Mouse (Mus musculus) E14TG2a.4 (cell line): ENCODE data around the gene Coro6.

ENCODE experiments used
- H3K27me3 ChIP-seq: 2 replicates; pipeline ENCODE4 v1.6.1; 2014; ENCODE audit warnings: low read length, control low read depth; ENCODE audit not compliant: insufficient read depth
- H3K36me3 ChIP-seq: 2 replicates; pipeline ENCODE4 v1.6.1; 2014; ENCODE audit warnings: low read length, control low read depth; ENCODE audit not compliant: insufficient read depth
- H3K4me1 ChIP-seq: replicated peaks from 2 replicates; pipeline ENCODE4 v1.6.1; 2014; ENCODE audit warnings: low read depth, low read length, control low read depth
- H3K4me3 ChIP-seq: replicated peaks from 2 replicates; pipeline ENCODE4 v1.5.1; 2014; ENCODE audit warnings: mild to moderate bottlenecking, low read length
- H3K9me3 ChIP-seq: 2 replicates; pipeline ENCODE4 v1.6.1; 2014; ENCODE audit warnings: low read length, control low read depth
- CTCF ChIP-seq: conservative IDR thresholded peaks from 2 replicates; pipeline ENCODE4 v1.5.1; 2014; ENCODE audit warnings: low read length
- NANOG ChIP-seq: IDR thresholded peaks from 2 replicates; pipeline ENCODE4 v1.6.1; 2014; ENCODE audit warnings: borderline replicate concordance, low read length, mixed read lengths
- POU5F1 ChIP-seq: IDR thresholded peaks from 2 replicates; pipeline ENCODE4 v1.6.1; 2014; ENCODE audit warnings: low read length, borderline replicate concordance

Gene Coro6

DNA sequence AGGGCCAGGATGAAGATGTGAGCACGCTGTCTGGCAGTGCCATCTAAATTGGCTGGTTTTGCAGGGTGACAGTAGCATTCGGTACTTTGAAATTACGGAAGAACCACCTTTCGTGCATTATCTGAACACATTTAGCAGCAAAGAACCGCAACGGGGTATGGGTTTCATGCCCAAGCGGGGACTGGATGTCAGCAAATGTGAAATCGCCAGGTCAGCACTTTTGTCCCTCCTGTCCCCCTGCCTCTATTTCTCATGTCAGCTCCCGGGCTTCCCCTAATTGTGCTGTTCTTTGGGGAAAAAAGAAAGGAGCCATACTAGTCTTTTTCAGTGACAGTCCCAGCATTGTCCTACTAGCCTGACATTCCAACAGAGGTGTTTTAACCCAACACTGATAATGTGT lies 6.2 kb downstream of the Coro6 start:
- H3K27me3 ChIP-seq = peaks cover 99% of the 10 kb centered on the region
- H3K9me3 ChIP-seq = no peaks in the 10 kb centered on the region
- no peaks in the 10 kb centered on the region for H3K36me3 ChIP-seq
- peaks cover 80% of the 10 kb centered on the region for H3K4me1 ChIP-seq
- H3K4me3 ChIP-seq = no peak overlapping the region
- no peak for TF ChIP-seq NANOG

DNA sequence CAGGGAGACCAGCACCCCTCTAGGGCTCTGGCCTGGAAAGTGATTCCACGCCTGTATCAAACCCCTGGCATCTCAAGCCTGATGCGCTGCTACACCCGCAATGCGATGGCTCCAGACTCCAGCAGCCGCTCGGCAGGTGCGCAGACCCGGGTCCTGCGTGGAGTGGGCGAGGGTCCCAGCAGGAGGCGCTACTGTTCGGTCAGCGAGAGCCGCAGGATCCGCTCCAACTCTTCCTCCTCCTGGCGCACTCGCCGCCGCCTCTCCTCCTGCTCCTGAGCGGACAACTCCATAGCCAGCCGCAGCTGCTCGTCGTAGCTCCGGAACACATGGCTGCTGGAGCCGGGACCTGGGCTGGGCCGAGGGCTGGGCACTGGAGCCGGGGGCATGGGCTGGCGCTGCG lies 9.2 kb downstream of the Coro6 start:
- Histone ChIP-seq H3K4me1 (peaks cover 58% of the 10 kb centered on the region), H3K27me3 (peaks cover 87% of the 10 kb centered on the region), H3K9me3 (no peaks in the 10 kb centered on the region), H3K36me3 (0 out of 2 replicates have a peak, but pooled peaks cover 6% of the 10 kb centered on the region), H3K4me3 (peak overlapping the region; percentile 72)
- TF ChIP-seq CTCF (no peak; the same call in 1 of the 2 replicates), POU5F1 (no peak), NANOG (no peak)

DNA sequence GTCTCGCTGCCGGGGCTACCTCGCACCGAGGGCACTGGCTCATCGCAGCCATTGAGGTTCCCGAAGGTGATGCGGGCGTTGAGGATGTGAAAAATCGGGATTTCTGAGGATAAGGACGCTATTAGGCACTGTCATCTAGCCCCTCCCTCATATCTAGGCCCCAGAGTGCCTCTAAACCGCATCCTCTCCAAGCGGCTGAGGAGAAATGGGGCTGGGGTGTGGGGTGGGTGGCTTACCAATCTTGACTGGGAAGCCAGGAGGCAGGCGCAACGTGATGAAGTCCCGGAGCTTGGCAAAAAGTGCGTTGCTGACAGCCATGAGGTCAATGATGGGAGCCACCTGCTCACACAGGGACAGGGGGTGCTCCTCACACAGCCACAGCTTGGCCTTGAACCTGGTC lies 10.6 kb downstream of the Coro6 start:
- Histone ChIP-seq H3K36me3 (0 out of 2 replicates have a peak, but pooled peaks cover 6% of the 10 kb centered on the region), H3K9me3 (no peaks in the 10 kb centered on the region), H3K4me1 (peaks cover 48% of the 10 kb centered on the region), H3K4me3 (no peak overlapping the region), H3K27me3 (peaks cover 80% of the 10 kb centered on the region)
- no peak for TF ChIP-seq CTCF

DNA sequence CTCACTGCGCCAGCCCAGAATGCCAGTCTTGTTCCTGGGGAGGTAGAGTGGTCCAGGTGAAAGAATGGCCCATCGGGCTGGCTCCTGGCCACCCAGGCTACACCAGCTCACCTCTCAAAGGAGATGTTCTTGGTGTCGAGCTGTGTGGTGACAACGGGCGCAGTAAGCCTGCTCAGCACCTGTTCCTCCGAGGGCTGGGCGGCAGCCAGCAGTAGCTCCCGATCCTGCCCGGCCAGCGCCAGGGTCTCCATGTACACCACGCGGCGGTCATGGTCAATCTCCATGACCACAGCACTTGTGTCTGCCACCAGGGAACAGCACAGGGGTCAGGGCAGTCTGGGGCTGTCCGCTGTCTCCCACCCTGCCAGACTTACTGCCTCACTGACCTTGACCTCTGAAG lies 14.0 kb downstream of the Coro6 start:
- no peak for TF ChIP-seq POU5F1
- TF ChIP-seq CTCF = no peak
- TF ChIP-seq NANOG = no peak; the same call in 1 of the 2 replicates
- H3K27me3 ChIP-seq = peaks cover 46% of the 10 kb centered on the region

DNA sequence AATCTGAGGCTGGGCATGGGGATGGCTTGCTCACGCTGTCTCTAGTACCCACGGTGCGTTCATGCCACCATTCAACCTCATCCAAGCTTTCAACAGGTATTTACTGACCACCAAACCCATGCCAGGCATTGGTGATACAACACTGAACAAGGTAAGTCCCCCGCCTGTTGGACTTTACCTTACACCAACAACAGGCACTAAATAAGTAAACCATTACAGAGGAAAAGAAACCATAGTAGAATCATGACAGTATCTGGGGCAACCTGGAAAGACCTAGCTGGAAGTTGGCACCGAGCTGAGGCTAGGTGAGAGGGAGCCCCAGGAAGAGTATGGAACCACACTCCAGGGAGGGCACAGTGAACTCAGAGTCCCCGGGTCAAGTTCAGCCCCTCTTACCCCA lies 14.7 kb downstream of the Coro6 start:
- no peak for TF ChIP-seq NANOG
- TF ChIP-seq POU5F1 = no peak
- no peak for TF ChIP-seq CTCF
- Histone ChIP-seq H3K4me3 (no peak overlapping the region), H3K4me1 (peaks cover 22% of the 10 kb centered on the region), H3K9me3 (no peaks in the 10 kb centered on the region), H3K27me3 (peaks cover 39% of the 10 kb centered on the region), H3K36me3 (0 out of 2 replicates have a peak, but pooled peaks cover 6% of the 10 kb centered on the region)

More for the DNA sequence above, 14.0 kb downstream of the Coro6 start:
- Histone ChIP-seq H3K4me3 (0 out of 2 replicates have a peak overlapping the region, but pooled peaks have one; percentile 8), H3K36me3 (0 out of 2 replicates have a peak, but pooled peaks cover 6% of the 10 kb centered on the region), H3K9me3 (no peaks in the 10 kb centered on the region), H3K4me1 (peaks cover 28% of the 10 kb centered on the region)

DNA sequence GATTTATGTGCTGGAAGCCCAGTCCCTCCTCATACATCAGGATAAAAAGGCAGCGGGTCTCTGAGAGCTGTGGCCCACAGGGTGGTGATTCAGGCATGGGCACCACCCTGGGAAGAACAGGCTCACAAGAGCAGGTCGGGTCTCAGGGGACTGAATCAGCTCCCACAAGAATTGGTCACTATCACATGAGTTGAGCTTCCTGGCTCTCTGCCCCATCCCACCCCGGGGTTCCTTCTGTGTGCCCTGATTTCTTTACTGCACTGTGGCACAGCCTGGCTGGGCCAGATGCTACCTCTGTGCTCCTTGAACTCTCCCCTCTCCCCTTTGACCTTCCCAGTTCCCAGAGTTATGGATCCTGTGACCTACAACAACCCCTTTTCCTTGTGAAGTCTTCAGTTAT lies 20.8 kb downstream of the Coro6 start:
- no peak for TF ChIP-seq CTCF
- TF ChIP-seq NANOG = no peak
- TF ChIP-seq POU5F1 = no peak
- Histone ChIP-seq H3K4me1 (peaks cover 34% of the 10 kb centered on the region), H3K36me3 (no peaks in the 10 kb centered on the region), H3K27me3 (peaks cover 16% of the 10 kb centered on the region), H3K4me3 (no peak overlapping the region), H3K9me3 (no peaks in the 10 kb centered on the region)

DNA sequence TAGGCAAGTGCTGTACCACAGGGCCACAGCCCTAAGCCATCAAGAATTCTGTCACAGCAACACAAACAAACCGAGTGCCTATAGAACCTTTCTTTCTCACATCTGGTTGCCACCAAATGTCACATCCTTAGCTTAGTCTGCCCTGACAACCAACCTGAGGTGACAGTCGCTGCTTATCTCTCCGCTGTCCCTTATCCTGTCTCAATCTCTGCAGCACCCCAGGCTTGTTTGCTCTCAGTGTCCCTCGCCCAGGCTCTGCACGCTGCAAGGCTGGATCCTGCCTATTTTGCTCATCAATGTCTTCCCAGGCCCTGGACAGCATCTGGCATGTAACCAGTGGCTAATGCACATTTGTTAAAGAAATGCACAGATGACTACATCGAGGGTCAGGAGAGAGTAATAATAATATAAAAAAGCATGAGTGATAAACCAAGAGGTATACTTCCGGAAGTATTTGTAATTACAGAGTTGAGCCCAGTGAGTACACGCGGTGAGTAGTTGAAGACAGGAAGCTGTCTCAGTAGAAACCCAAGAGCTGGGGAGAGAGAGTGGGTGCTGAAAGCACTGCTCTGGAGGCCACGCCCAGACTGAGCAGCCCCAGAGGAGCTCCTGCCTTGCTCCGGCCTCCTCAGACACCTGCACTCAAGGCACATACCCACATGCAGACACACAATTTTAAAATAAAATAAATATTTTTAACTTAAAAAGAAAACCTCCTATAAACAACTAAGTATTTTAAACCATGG lies 21.5 kb downstream of the Coro6 start:
- H3K4me1 ChIP-seq = peaks cover 36% of the 10 kb centered on the region
- H3K4me3 ChIP-seq = no peak overlapping the region
- no peaks in the 10 kb centered on the region for H3K9me3 ChIP-seq
- peaks cover 22% of the 10 kb centered on the region for H3K27me3 ChIP-seq
- TF ChIP-seq POU5F1 (no peak), CTCF (no peak), NANOG (no peak)
- H3K36me3 ChIP-seq = no peaks in the 10 kb centered on the region

DNA sequence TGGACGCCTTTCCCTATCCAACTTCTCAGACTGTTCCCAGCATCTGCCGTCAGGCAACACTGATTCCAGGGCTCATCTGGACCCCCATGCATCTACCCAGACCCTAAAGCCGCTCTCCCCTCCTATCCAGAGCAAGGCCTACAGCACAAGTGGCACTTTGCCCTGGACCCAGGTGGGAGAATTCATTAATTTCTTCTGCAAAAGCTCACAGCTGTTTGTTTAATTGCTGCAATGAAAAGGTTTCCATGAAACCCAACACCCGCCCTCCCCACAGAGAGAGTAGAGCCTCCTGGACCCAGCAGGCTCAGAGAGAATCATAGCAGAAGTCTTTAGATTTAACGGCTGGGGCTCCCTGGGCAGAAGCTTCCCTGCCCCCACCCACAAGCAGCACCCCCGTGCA lies 23.0 kb downstream of the Coro6 start:
- Histone ChIP-seq H3K4me3 (peak overlapping the region; percentile 43), H3K36me3 (no peaks in the 10 kb centered on the region), H3K27me3 (peaks cover 34% of the 10 kb centered on the region), H3K9me3 (no peaks in the 10 kb centered on the region), H3K4me1 (peaks cover 39% of the 10 kb centered on the region)
- TF ChIP-seq POU5F1 = no peak
- no peak for TF ChIP-seq CTCF
- TF ChIP-seq NANOG = no peak

DNA sequence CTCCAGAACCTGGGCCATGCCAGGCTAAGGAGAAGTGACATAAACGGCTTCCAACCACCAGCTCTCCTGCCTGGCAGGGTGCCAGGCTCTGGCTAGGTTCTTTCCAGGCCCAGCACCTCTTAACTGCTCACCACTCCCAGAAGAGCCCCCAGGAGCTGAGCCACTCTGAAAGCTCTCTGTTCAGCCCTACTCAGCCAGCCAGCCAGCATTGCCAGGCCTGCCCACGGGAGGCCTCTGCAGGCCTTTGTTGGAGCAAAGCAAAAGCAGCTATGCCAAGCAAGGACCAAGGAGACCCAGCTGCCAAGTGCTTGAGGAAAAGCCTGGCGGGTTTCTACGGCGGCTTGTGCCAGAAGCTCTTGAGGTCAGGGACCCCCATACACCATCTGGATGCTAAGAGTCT lies 24.6 kb downstream of the Coro6 start:
- H3K36me3 ChIP-seq = no peaks in the 10 kb centered on the region
- no peak overlapping the region for H3K4me3 ChIP-seq
- no peak for TF ChIP-seq CTCF
- no peak for TF ChIP-seq POU5F1
- no peak for TF ChIP-seq NANOG
- H3K9me3 ChIP-seq = no peaks in the 10 kb centered on the region
- peaks cover 46% of the 10 kb centered on the region for H3K27me3 ChIP-seq
- peaks cover 54% of the 10 kb centered on the region for H3K4me1 ChIP-seq
